Mouse (Mus musculus) E14TG2a.4 (cell line): ENCODE data around the gene Lrrc40.
"Not testable (repeated sequence)": the region's sequence is repeated elsewhere in the genome, so short reads cannot be mapped to it uniquely, and the experiment has no call there.

Experiments used
- CTCF ChIP-seq: conservative IDR thresholded peaks from 2 replicates; pipeline ENCODE4 v1.5.1; 2014; ENCODE audit warnings: low read length
- NANOG ChIP-seq: IDR thresholded peaks from 2 replicates; pipeline ENCODE4 v1.6.1; 2014; ENCODE audit warnings: borderline replicate concordance, low read length, mixed read lengths

DNA sequence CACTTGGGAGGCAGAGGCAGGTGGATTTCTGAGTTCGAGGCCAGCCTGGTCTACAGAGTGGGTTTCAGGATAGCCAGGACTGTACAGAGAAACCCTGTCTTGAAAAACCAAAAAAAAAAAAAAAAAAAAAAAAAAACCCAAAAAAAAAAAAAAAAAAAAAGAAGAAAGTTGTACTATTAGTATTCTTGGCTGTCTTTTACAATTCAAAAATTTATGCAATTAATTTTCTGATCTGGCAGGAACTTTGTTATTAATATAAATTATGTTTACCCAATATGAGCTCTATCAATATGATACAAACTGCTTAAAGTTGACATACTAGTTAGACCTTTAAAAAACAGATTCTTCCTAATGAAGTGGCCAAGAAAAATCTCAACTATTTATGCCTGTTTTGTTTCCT is 66.1 kb downstream of the Lrrc40 start:
- TF ChIP-seq CTCF, NANOG: not testable (repeated sequence)
